Mouse (Mus musculus): Measurements from ENCODE around the gene Gm12185. TPM values are rescaled to one million over a fixed set of nuclear protein-coding genes. Genes with fewer than 3 reads are reported as not detected.

The Gm12185 gene
- polyA plus RNA-seq (2012; fragmentation: generic; extraction: Trizol) = under 1 TPM; 0.01 to 0.14 TPM

DNA sequence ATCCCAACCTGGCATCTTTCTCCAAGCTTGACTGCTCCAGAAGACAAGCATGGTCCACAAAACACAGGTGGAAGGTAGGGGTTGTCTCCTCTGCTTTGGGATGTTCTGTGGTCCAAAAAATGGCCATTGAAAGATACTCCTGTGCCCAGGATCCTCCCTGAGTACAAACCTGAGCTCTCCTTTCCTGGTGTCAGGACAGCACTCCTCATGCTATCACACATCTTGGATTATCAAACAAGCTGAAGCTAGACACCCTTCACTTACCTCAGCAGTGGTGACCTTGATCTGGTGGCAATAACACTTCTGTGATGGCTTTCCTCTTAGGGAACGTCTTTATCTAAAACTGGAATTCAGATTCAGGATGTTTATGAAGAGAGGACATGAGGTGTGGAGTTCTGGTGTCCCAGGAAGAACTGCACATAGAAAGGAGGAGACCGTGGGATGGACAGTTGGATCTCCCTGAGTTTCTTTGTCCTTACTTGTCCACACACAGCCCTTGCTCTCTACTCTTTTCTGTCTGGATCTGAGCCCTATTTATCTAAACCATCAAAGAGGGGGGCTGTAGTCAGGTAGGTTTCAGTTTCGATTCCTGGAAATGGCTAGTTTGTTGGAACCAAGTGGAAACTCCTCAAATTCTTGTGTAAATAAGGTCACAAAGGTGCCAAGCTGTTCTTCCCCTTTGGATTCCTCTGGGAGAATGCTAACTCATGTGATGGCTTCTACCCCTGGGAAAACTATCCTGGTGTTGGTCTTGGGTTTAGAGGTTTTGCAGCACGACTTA lies at the start of gene Gm12185:
TSS of gene Gm12185 (minus strand) at position 487 of the 781 bp plus-strand sequence.

DNA sequence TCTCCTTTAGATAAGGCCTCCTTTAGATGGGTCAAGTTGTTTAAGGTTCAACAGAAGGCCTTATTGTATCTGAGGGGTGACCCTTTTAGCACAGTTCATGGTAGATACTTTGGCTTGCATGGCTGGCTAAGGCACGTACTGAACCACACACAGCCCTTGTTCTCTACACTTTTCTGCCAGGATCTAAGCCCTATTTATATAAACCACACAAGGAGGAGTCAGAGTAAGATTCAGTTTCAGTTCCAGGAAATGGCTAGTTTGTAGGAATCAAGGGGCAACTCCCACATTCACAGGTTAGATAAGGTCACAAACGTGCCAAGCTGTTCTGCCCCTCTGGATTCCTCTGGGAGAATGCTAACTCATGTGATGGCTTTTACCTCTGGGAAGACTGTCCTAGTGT lies 2.0 kb upstream of the Gm12185 start, which contains the start of gene Tgtp1:
TSS of gene Tgtp1 (minus strand) at position 155 of the 400 bp plus-strand sequence.

DNA sequence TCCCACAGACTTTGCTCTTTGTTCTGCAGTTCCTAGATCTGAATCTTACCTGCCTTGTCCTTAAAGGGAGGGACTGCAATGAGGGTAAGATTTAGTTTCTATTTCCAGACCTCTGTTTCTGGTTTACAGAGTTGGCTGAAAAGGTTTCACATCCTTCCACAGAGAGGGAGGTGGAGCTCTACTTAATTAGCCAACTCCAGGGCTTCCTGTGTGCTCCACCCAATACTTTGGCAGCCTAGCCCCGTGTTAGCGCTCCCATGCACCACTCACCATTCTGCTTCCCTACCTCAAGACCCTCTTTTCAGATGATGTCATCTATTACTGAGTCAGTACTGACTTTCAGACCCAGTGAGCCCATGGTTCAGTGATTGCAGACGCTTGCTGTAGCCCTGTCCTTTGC lies 12.8 kb downstream of the Gm12185 start, which contains the start of gene 9930111J21Rik1:
TSS of gene 9930111J21Rik1 (minus strand) at position 148 of the 400 bp plus-strand sequence.

DNA sequence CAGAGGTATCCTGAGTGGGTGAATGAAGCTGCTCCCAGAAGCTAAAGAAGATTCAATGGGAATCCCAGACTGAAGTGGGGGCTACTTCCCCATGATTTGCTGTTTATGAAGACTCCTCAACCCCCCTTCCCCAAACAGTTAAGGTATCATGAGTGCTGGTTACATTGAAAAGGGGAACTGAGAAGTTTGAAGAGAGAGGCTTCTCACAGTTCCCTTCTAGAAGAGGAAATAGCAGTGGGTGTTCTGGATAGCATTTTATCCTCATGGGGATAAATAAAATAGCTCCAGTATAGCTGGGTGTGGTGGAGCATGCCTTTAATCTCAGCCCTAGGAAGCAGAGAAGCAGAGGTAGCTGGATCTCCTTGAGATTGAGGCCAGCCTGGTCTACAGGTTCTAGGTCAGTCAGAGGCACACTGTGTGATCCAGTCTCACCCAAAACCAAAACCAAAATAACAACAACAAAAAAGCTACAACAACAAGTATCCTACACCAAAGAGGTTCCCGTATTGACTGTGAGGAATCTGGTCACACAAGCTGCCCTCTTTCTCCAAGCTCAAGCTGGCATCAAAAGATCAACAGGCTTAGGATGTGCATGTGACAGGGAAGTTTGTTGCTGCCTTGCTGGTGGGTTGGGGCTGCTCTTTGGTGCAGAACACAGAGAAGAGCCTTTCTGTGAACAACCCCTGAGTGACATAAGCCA lies 13.6 kb downstream of the Gm12185 start, which contains the start of gene Olfr56:
TSS of gene Olfr56 (plus strand) at position 650 of the 700 bp plus-strand sequence.

DNA sequence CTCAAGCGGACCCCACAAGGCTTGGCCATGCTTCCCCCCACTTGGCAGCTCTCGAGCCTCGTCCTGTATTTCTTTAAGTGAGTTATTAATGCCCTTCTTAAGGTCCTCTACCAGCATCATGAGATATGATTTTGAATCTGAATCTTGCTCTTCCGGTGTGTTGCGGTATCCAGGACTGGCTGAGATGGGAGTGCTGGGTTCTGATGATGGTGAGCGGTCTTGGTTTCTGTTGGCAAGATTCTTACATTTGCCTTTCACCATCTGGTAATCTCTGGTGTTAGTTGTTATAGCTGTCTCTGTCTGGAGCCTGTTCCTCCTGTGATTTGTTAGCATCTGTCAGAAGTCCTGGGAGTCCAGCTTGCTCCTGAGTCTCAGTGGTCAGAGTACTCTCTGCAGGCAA lies 45.9 kb downstream of the Gm12185 start, which contains the start of gene Psme2b:
TSS of gene Psme2b (minus strand) at position 101 of the 400 bp plus-strand sequence.

DNA sequence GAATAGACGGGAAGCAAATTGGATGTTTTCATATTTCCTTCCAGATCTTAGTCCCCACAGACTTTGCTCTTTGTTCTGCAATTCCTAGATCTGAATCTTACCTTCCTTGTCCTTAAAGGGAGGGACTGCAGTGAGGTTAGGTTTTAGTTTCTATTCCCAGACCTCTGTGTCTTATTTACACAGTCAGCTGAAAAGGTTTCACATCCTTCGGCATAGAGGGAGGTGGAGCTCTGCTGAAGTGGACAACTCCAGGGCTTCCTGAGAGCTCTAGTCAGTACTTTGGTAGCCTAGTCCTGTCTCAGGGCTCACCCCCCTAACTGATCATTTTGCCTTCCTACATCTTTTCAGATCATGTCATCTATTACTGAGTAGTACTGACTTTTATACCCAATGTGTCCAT lies 90.0 kb downstream of the Gm12185 start, which contains the start of gene Gm5431:
TSS of gene Gm5431 (minus strand) at position 194 of the 400 bp plus-strand sequence.

DNA sequence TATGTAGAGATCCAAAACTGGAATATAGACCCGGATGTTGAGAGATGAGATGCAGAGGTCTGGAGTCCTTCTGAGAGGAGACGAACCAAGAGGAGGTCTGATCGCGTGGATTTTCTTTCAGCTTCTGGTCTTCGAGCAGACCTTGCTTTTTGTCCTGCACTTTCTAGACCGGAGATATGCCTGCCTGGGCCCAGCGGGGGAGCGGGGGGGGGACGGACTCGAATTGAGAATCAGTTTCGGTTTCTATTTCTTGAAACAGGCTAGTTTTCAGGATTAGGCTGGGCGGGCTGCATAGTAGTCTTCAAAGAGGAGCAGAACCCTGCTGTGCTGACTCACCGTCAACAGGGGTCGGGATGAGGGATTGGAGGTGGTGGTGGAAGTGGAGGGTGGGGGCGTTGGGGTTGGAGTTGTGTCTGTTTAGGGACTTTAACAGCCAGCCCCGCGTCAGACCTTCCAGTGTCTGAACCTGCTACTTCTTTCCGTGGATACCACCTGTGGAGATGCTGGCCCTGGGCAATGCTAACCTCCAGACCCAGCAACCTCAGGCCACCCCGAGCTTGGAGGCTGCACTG lies 120.7 kb downstream of the Gm12185 start, which contains the start of gene Irgm1:
TSS of gene Irgm1 (minus strand) at position 483 of the 572 bp plus-strand sequence.

Other genes with a start within 250 kb of the Gm12185 start
- gene Rack1, start 191.9 kb downstream of the Gm12185 start, polyA plus RNA-seq (2012; fragmentation: generic; extraction: Trizol) = 1,000 to 10,000 TPM; 2,834 to 7,792 TPM
- gene Trim41, start 174.9 kb downstream of the Gm12185 start, polyA plus RNA-seq (2012; fragmentation: generic; extraction: Trizol) = 10 to 100 TPM; 10.3 to 37.4 TPM
- 1 to 10 TPM; 2.9 to 5.3 TPM for gene Trim7, start 166.1 kb downstream of the Gm12185 start, polyA plus RNA-seq (2012; fragmentation: generic; extraction: Trizol)
- gene Gm12184, start 165.6 kb downstream of the Gm12185 start, polyA plus RNA-seq (2012; fragmentation: generic; extraction: Trizol) = 10 to 100 TPM in 1 of 2 experiments, 1 to 10 TPM in 1; 9.8 to 15.3 TPM
- 10 to 100 TPM in 1 of 2 experiments, 1 to 10 TPM in 1; 3.1 to 23.0 TPM for gene Irgm1, start 120.5 kb downstream of the Gm12185 start, polyA plus RNA-seq (2012; fragmentation: generic; extraction: Trizol)
- not detected for gene Gm5431, start 90.0 kb downstream of the Gm12185 start, polyA plus RNA-seq (2012; fragmentation: generic; extraction: Trizol)
- gene Psme2b, start 46.0 kb downstream of the Gm12185 start, polyA plus RNA-seq (2012; fragmentation: generic; extraction: Trizol) = 10 to 100 TPM in 1 of 2 experiments, 1 to 10 TPM in 1; 7.7 to 13.0 TPM
- gene Olfr56, start 13.3 kb downstream of the Gm12185 start, polyA plus RNA-seq (2012; fragmentation: generic; extraction: Trizol) = under 1 TPM in 1 of 2 experiments, not detected in 1; 0.19 TPM
- under 1 TPM; 0.01 to 0.17 TPM for gene 9930111J21Rik1, start 12.8 kb downstream of the Gm12185 start, polyA plus RNA-seq (2012; fragmentation: generic; extraction: Trizol)
- under 1 TPM; 0.08 to 0.67 TPM for gene Tgtp1, start 1.9 kb upstream of the Gm12185 start, polyA plus RNA-seq (2012; fragmentation: generic; extraction: Trizol)
- under 1 TPM; 0.14 to 0.39 TPM for gene 9930111J21Rik2, start 59.0 kb upstream of the Gm12185 start, polyA plus RNA-seq (2012; fragmentation: generic; extraction: Trizol)
- 1 to 10 TPM in 1 of 2 experiments, under 1 TPM in 1; 0.13 to 2.0 TPM for gene Tgtp2, start 72.0 kb upstream of the Gm12185 start, polyA plus RNA-seq (2012; fragmentation: generic; extraction: Trizol)
- 10 to 100 TPM in 1 of 2 experiments, under 1 TPM in 1; 0.40 to 15.3 TPM for gene Ifi47, start 84.4 kb upstream of the Gm12185 start, polyA plus RNA-seq (2012; fragmentation: generic; extraction: Trizol)
- gene Olfr1396, start 122.6 kb upstream of the Gm12185 start, polyA plus RNA-seq (2012; fragmentation: generic; extraction: Trizol) = not detected
- gene Olfr1395, start 150.0 kb upstream of the Gm12185 start, polyA plus RNA-seq (2012; fragmentation: generic; extraction: Trizol) = not detected
- not detected for gene Olfr1394, start 162.2 kb upstream of the Gm12185 start, polyA plus RNA-seq (2012; fragmentation: generic; extraction: Trizol)
- under 1 TPM in 1 of 2 experiments, not detected in 1; 0.01 TPM for gene Btnl9, start 194.9 kb upstream of the Gm12185 start, polyA plus RNA-seq (2012; fragmentation: generic; extraction: Trizol)
- 1 to 10 TPM in 1 of 2 experiments, under 1 TPM in 1; 0.35 to 2.6 TPM for gene Zfp62, start 211.1 kb upstream of the Gm12185 start, polyA plus RNA-seq (2012; fragmentation: generic; extraction: Trizol)

Data from C3H10T1/2 (cell line).